Mouse (Mus musculus): ENCODE data around the gene Vangl1.
"Not testable (repeated sequence)": the region's sequence is repeated elsewhere in the genome, so short reads cannot be mapped to it uniquely, and the experiment has no call there.

The Vangl1 gene

DNA sequence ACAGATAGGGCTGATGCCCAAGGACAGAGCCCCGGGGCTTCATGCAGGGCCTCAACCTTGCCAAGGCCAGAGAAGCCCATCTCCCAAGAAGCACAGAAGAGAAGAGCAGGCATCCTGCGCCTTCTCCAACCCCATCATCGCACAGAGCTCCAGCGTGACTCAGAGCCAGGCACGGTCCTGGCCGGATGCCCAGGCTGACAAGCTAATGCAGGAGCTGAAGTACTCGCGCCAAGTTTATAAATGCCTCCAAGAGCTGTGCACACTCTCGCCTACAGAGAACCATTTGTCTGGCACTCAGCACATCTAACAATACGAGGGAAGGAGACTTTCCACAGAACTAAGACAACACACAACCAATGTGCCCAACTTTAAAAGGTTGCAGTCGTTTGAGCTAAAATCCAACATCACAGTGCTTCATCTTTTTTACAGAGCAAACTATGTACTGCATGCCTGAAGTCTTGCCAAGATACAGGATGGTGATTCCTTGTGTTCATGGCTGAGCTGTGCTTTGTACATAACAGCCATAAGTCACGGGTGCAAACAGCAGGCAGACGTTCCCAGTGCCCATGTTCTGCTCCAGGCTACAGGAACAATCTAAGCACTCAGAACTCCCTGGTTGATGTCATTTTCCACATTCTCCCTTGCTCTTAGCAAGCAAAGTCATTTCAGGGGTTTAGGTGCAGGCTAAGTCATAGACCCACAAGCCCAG is 35.1 kb downstream of the Vangl1 start:
- peak; percentile 90 for DNase-seq (ENCODE audit: low spot score)

DNA sequence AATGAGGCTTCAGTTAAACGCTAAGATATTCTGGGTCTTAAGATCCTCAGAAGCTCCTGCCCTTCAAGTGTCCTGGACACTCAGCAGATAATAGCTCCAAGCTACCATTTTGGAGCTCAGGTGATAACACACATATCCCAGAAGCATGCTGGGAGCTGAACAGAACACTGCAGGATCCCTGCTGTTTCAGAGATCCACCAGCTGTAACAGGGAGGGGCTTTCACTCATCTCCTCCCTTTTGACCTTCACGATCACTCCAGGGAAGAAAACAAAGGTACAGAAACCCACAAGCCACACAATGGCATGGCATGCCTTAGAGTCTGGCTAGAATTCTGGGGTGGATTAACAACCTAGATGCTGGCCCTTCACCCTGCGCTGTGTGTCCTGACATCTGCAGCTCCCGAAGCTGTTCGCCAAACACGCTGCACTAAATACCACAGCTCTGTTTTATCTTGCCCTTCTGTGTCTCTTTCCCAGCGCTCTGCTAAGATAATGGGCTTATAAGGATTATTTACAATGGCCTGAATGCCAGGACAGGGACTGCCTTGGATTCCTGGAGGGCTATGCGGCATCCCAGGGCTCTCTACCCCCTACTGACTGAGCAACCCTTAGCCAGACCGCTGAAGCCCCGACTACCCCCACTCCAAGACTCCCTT is 36.8 kb downstream of the Vangl1 start:
- no peak for DNase-seq (ENCODE audit: low spot score)

DNA sequence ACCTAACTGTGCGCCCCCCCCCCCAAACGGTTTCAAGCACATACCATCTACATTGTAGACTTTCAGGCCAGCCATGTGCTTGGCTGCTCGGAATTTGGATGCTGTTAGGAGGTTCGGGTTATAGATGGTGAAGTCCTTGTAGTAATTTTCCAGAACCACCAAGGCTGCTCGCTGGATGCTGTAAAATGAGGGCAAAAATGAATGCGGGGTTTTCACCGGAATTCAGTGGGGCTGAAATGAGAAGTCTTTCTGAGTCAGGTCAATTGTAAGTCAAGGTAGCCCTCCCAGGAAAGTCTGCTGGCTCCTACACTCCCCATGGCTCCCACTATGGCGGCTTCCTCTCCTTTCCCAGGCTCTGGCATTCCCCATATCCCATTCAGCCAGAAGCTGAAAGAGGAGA is 37.7 kb downstream of the Vangl1 start:
- DNase-seq (ENCODE audit: low spot score), result no peak

DNA sequence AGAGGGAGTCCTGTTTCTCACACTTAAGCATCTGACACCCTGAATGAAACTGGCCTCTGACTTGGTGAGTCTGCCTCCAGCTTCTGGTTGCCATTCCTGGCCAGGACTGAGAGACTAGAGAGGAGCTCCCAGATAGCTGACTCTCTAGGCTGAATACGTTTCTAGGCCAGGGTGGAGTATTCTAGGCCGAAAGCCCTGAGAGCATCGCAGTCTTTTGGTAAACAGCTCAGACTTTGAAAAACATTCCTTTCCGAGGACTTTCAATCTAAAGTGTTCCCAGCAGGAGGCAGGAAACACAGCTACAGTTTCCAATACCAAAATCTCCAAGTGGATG is 38.2 kb downstream of the Vangl1 start:
- DNase-seq (ENCODE audit: low spot score), result no peak

DNA sequence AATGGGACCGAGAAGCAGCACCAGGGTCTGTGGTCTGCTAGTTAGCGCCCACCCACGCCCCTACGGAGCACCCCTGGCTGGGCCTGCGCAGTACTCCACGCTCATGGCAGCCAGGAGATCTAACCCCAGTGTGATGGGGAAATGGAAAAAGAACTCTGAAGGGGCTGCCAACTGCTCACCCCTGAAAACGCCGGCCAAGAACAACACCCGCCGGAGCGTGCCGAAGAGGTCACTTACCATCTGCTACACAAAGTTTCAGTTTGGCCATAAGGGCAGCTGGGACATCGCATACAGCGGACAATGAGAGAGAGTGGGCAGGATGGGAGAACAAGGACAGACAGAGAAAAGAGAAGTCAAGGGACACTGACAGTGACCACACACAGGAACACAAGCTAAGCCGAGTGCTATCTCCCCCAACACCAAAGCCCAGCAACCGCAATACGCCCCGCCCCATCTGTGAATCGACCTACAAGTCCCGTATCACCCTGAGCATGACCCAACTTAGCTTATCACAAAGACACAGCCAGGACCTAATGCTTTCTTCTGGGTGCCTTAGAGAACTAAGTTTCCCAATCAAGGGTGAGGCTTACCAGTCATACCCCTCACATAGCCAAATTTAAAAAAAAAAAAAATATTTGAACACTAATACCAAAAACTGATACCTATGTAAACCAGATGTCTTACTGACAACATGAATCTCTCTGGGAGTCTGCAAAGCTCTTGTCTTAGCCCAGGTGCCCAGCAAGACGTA is 38.8 kb downstream of the Vangl1 start:
- DNase-seq (ENCODE audit: low spot score), result no peak

DNA sequence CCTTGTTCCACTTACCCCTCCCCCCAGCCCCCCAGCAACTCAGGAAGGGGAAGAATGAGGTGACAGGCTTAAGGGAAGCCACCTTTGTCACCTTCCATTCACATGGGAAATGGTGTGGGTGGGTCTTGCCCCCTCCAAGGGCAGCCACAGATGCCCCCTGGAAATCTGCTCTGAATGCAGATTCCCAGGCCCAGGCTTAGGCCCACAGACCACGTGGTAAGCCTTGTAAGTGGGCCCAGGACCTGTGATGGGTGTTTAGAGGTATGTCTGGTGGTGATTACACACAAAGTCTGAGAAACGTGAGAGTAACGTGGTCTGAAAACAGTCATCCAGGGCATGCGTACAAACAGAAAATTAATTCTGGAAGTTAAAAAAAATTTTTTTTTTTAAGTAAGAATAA is 39.6 kb downstream of the Vangl1 start:
- DNase-seq (ENCODE audit: low spot score), result no peak

DNA sequence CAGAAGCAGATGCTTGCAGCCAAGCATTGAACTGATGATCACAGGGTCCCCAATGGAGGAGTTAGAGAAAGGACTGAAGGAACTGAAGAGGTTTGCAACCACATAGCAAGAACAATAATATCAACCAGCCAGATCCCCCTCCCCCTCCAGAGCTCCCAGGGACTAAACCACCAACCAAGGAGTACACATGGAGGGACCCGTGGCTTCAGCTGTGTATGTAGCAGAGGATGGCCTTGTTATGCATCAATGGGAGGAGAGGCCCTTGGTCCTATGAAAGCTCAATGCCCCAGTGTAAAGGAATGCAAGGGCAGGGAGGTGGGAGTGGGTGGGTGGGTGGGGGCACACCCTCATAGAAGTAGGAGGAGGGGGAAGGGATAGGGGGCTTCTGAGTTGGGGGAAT is 40.6 kb downstream of the Vangl1 start:
- not testable (repeated sequence) for DNase-seq (ENCODE audit: low spot score)

DNA sequence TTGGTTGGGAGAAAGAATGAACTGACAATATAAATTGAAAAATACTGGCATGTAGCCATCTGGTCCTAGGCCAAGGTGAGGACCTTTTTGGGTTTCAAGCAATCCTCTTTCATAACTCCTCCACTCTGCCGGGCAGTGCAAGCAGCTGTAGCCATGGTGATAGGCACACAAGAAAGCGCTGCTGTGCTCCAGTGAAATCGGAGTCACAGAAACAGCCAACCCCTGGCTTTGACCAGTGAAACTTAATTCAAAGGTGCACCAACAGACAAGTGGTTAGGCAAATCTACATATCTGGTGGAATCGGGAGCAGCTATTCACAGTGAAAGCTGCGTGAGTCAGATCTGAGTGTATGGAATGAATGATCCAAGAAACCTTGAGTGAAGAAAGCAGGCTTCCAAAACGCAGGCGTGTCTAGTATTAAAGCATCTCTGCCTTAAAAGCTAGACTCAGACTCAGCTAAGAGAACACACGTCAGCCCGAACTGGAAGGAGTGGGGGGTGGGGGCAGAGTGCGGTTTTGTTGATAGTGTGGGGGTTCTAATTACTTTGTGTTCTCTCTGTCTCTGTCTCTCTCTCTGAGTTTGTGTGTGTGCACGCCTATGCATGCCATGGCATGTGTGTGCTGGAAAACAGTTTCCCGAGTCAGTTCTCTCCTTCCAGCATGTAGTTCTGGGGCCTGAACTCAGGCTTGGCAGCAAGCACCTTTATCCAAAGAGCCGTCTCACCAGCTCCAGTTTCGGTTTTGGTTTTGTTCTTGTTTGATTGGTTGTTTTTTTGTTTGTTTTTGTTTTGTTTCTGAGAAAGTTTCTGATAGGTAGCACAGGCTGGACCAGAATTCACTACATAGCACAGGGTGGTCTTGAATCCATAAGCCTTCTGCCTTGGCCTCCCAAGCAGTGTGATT is 44.8 kb downstream of the Vangl1 start:
- DNase-seq (ENCODE audit: low spot score), result no peak

DNA sequence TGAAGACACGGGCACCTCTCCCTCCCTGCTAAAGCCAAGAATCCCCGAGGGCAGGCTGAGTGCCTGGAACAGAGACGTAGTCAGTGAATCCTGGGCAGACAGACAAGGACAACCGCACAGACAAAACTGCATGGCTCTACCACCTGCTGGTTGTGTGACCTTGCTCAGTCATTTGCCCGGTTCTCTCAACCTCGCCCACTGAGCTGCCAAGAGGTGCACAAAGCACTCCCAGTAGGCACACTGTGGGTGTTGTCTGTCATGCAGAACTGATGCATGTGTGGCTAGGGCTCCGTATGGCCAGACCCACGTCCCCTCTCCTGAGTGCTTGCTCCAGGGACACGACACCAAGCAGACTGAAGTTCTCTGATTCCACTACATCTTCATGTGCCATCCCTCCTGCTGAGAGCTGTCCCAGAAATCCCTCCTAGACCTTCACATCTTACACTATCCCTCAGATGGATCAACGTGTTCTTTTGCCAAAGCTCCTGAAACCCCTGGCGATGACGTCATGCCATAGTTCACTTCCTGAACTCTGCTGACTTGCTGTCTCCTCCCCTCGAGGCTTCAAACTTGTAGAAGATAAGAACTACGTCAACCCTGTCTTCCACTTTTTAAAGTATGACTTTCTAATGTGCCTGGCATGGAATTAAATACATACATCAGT is 45.6 kb downstream of the Vangl1 start:
- DNase-seq (ENCODE audit: low spot score), result no peak

DNA sequence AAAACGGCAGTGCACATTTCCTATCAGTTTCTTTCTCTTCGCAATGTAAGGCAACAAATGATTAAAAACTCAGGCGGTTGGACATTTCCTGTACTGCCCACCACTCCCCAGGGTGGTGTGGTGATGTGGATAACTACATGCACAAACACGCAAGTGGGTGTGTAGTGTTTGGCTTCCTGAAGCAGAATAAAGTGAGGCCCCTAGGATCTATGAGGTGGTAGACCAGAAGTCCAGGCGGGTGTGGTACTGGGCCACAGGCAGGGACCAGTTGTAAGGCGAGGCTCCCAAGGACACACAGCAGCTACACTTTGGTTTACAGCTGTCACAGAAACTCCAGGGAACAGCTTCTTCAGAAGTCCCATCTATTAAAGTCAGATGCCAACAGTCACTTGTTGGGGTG is 46.8 kb downstream of the Vangl1 start:
- DNase-seq (ENCODE audit: low spot score), result no peak

DNA sequence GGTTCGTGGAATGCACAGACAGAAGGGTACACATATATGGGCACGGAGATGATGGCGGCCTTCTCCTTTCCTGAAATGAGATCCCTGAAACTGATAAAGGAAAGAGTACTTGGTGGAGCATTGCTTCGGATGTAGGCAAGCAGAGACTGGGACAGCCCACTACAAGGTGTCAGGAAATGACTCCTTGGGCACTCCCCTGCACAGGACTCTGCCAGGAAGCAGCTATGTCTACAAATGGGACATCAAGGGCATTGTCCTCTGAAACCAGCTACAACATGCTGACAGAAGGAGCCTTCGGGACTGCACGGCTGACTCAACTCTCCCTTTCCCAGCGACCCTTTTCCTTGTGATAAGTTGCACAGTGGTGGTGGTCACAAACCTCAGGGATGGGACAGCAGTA is 47.8 kb downstream of the Vangl1 start:
- no peak for DNase-seq (ENCODE audit: low spot score)

DNA sequence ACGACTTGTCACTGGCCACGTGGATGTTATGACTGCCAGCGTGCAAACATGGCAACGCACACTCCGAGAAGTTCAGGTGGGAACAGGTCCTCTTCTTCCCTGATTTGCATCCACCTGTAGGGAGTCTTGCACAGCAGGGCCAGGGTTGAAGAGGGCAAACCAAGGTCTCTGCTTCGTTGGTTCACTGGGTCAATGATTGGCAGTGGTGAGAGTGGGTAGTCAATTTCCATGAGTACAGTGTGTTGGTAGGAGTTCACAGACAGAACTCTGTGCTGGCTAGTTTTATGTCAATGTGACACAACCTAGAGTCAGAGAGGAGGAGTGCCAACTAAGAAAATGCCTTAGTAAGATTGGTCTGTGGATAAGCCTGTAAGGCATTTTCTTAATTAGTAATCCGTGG is 50.4 kb downstream of the Vangl1 start:
- DNase-seq (ENCODE audit: low spot score), result no peak

DNA sequence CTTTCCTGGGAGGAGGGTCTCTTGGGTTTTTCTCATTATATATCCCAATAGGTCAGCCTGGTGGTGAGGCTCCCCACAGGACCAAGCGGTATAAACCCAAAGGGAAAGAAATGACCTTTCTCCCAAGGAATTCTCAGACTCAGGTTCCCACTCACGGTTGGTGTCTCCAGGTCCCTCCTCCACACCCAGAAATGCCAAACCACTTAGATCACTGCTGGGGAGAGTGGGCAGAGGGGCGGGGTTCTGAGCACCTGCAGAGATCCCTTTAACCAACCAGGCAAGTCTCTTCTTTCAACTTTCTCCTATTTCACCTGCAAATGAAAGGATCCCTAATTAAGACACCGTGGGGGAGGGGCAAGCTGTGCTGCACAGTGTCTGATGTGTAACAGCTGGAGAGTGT is 51.6 kb downstream of the Vangl1 start:
- DNase-seq (ENCODE audit: low spot score), result no peak

DNA sequence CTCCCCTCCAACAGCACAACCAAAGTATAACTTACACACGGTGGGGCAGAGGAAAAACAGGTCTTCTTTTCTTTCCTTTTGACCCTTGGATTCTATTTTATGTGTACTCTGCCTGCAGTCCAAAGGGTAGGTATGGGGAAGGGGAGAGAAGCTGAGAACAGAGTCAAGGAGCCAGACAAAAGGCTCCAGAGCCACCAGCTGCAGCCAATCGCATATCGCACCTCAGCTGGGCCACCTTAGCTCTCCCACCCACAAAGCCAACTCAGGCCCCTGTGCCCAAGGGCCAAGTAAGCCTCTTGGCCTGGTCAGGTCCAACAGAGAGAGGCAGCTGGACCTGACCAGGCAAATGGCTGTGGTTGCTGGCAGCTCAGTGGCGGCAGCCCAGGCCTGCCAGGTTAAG is 52.0 kb downstream of the Vangl1 start:
- no peak for DNase-seq (ENCODE audit: low spot score)

DNA sequence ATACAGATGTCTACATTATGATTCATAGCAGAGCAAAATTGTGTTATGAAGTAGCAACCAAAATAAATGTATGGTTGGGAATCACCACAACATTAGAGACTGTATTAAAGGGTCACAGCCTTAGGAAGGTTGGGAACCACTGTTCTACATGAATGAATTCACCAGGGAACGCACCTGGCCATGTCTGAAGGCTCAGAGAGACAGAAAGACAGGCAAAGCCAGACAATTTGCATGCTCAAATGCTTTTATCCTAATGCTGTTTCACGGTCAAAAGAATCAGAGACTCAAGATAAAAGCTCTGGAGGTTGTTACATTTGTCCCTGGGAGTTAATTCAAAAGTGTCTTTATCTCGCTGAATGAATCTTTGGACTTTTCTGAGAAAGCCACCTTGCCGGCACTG is 52.6 kb downstream of the Vangl1 start:
- DNase-seq (ENCODE audit: low spot score), result no peak

DNA sequence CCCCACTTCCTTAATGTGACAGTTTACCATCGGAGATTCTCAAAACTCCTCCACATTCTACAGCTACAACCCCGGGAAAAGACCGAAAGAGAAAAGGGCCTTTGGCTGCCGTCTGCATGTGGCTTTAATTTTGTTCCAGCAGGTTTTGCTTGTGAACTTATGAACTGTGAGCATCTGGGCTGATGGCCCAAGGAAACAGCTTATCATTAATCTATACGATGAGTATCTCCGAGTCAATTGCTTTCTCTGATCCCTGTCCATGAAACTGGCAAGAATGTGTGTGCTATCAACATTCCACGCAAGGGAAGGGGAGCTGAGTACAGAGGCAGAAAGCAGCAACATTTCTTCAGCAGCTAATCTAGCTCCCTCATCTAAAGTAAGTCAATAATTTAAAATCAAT is 54.6 kb downstream of the Vangl1 start:
- no peak for DNase-seq (ENCODE audit: low spot score)

DNA sequence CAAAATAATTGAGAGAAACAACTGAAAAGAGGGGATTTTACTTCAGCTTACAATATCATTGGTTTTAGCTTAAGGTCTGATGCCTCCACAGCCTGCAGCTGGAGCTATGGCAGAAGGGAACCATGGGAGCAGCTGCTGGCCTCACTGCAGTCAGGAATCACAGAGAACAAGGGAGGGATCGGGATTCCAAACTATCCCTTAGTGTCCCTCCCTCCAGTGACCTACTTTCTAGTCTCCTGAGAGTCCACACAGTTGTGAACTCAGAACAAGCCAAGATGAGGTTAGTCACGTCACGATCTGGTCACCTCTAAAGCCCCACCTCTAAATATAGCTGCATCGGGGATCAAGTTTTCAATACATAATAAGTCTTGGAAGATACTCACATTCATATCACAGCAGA is 57.3 kb downstream of the Vangl1 start:
- DNase-seq (ENCODE audit: low spot score), result no peak

DNA sequence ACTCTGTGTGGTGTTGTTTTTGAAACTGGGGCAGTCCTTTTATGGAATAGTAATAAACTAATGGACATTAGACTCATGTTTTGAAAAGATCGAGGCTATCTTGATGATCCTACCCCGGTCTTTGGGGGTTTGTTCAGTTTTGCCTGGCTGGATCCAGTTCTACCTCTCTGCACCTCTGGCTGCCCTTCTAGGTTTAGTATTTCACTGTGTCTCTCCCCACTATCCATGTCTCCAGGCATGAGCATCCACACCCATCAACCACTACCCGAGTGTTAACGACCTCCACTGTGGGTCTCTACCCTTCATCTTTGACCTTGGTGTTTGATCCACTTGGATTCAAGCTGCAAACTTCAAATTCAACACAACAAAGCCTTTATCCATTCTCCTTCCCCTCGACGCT is 58.1 kb downstream of the Vangl1 start:
- no peak for DNase-seq (ENCODE audit: low spot score)

DNA sequence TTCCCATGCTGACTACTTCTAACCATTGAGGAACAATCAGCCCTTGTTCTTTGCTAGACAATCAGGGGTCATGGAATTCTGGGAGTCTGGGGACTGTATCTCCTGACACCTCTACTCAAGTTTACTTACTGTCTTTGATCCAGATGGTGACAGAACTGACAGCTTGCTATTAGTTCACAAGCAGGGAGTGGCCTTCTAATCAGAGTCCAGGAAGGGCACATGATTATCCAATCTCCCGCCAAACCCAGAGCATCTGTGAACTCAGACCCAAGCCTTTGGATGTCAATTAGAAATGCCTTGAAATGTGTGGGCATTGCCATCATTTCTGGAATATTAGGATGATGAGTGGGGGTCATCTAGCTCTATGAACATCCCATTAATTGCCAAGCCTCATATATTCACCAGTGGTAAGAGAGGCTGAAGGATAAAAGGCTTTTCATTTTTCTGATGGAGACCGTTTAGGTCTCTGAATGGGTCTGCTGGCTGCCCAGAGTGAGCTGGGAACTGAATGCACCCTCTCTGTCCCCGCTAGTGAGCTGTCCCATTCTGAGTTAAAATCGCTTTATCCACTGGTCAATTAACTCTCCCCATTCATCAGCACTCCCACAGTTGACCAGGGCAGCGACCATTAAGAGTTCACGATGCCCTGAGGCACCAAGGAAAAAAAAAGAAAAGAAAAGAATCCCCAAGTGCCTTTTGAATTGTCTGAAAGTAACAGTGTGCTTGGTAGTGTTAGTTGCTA is 58.7 kb downstream of the Vangl1 start:
- no peak for DNase-seq (ENCODE audit: low spot score)

DNA sequence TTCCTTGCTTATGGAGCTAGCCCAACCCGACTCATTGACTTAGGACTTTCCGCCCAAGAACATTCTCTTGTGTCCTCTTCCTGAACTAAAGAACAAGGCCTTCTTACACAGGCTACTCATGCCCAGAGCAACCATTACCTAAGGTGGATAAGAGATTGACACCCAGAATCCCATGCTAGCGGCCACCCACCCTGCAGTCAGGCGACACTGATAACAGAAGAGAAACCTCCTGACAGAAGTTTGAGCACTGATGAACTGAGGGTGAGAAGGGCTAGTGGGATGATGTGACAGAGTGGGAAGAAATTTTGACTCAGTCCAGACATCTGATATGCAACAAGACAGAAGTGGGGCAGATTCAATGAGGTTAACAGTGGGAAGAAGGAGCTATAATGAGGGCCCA is 60.1 kb downstream of the Vangl1 start:
- DNase-seq (ENCODE audit: low spot score), result no peak

DNA sequence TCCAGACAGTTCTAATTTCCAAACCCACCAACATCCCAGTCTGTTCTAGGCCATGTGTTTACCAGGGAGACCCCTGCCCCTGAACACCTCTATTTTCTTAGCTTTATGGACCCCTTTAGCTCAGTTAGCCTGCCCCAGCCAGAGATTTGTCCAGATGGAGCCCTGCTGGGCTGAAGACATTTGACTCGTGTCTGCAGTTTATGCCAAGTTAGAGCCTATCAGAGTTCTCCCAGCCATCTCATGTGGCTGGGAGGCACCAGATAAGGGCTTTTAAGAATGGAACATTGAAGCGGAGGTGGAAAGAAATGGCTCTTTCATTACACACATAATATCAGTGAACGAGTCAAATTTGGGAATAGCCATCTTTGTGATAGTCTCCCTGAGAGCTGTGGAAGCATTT is 61.0 kb downstream of the Vangl1 start:
- no peak for DNase-seq (ENCODE audit: low spot score)
